Comparison of ENCODE assay signal across 20 mouse cellular contexts in the genomic region with DNA sequence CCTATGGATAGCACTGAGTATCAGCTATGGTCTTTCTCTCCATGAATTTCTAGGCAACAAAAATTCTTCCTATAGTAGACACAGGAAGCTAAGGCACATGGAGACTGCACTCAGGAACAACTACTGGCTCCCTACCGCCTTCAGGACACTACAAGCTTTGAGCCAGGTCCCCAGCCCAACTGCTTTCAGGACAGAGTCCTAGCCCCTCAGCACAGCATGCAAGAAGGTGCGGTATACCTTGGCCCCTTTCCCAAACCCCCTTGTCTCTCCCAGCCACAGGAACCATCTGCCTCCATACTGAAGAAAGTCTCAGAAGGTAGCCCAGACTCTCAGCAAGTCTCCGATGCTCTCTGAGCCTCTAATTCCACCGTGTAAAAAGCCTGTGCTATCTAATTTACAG.
DNase-seq lines count a peak whose midpoint lies in the region; ATAC-seq and TF ChIP-seq lines count a peak whose summit lies in the region.
"Had no signal": no experiment of that assay in that cellular context is flagged by ENCODE, and none has a peak within 500 bp of the region (broad histone marks: within the 10 kb centered on the region; RNA-seq: fewer than 3 reads in every experiment).

No protein-coding gene starts in this region.

- ATAC-seq in heart, embryonic 12.5 days (ENCODE audit: insufficient number of reproducible peaks, low FRiP score), result no peak
- no peak for ATAC-seq in hindbrain, embryonic 14.5 days (ENCODE audit: low FRiP score)
- no peak for ATAC-seq in hindbrain, embryonic 12.5 days (ENCODE audit: low FRiP score)
- ATAC-seq: CD4-positive, CD25-positive, alpha-beta regulatory T cell, adult 4 months; inflammation-experienced regulatory T-cells, adult 6 months; lung, postnatal 0 days; midbrain, embryonic 16.5 days had no signal

- H3K4me1 ChIP-seq in heart, adult 2 months (ENCODE audit: control insufficient read depth, insufficient read depth, low read length), result peaks cover 21% of the 10 kb centered on the region
- peaks cover 75% of the 10 kb centered on the region for H3K4me1 ChIP-seq in heart, embryonic 12.5 days (replicated peaks)
- peaks cover 41% of the 10 kb centered on the region for H3K4me1 ChIP-seq in hindbrain, embryonic 14.5 days (replicated peaks; ENCODE audit: control insufficient read depth, insufficient read depth, low read length)
- H3K4me1 ChIP-seq in hindbrain, embryonic 12.5 days, result peaks cover 42% of the 10 kb centered on the region
- peaks cover 36% of the 10 kb centered on the region for H3K4me1 ChIP-seq in brown adipose tissue, adult 24 weeks (ENCODE audit: control insufficient read depth, insufficient read depth, insufficient read length, low read length)

- peak; percentile 59 for DNase-seq in cerebellum, adult 9-11 months
- no peak for DNase-seq in cerebellum, adult 11 months
- DNase-seq in heart, adult 2 months, result no peak
- no peak for DNase-seq in hindbrain, embryonic 14.5 days (ENCODE audit: low spot score)
- no peak for DNase-seq in lung, postnatal 36 days
- DNase-seq: liver; liver, postnatal 0 days; thymus, adult 18-20 months; thymus, postnatal 36 days had no signal

- 63% methylated on average over 4 of the region's 4 CpGs for WGBS in heart, adult 2 months
- WGBS in heart, embryonic 12.5 days, result 62% methylated on average over 4 of the region's 4 CpGs
- WGBS in hindbrain, embryonic 14.5 days, result 72% methylated on average over 4 of the region's 4 CpGs
- WGBS in hindbrain, embryonic 12.5 days, result 83% methylated on average over 4 of the region's 4 CpGs

- peak overlapping the region; percentile 73 for H3K27ac ChIP-seq in heart, adult 2 months
- no peak overlapping the region for H3K27ac ChIP-seq in heart, embryonic 12.5 days (ENCODE audit: poor library complexity, severe bottlenecking)
- peak overlapping the region; percentile 22; the same call in 1 of the 2 replicates for H3K27ac ChIP-seq in hindbrain, embryonic 14.5 days
- H3K27ac ChIP-seq in hindbrain, embryonic 12.5 days, result no peak overlapping the region
- H3K27ac ChIP-seq in brown adipose tissue, adult 24 weeks (replicated peaks; ENCODE audit: low read depth, low read length), result peak overlapping the region; percentile 63
- H3K27ac ChIP-seq: embryonic facial prominence, embryonic 10.5 days; limb, embryonic 10.5 days; midbrain, embryonic 10.5 days had no signal

- TF ChIP-seq CTCF in heart, adult 2 months (IDR thresholded peaks at IDR 0.05), result no peak

- intact Hi-C loops in heart, adult 2 months (cut with DNase I), result no loop called here

- H3K9ac ChIP-seq in heart, adult 2 months (ENCODE audit: low read depth, low read length), result no peak overlapping the region
- H3K9ac ChIP-seq in heart, embryonic 12.5 days, result no peak overlapping the region
- H3K9ac ChIP-seq in hindbrain, embryonic 14.5 days, result no peak overlapping the region
- no peak overlapping the region for H3K9ac ChIP-seq in hindbrain, embryonic 12.5 days
- H3K9ac ChIP-seq: liver, postnatal 0 days had no signal

- H3K27me3 ChIP-seq in heart, adult 2 months (ENCODE audit: control insufficient read depth, insufficient read depth, low read length), result no peaks in the 10 kb centered on the region
- no peaks in the 10 kb centered on the region for H3K27me3 ChIP-seq in heart, embryonic 12.5 days (replicated peaks)
- H3K27me3 ChIP-seq in hindbrain, embryonic 14.5 days (ENCODE audit: control insufficient read depth, insufficient read depth, low read length), result no peaks in the 10 kb centered on the region
- H3K27me3 ChIP-seq in hindbrain, embryonic 12.5 days, result no peaks in the 10 kb centered on the region

- TF ChIP-seq POLR2A in heart, adult 2 months (IDR thresholded peaks at IDR 0.05; ENCODE audit: insufficient read depth, low read depth, low read length), result no peak

- H3K4me3 ChIP-seq in heart, adult 2 months, result no peak overlapping the region
- no peak overlapping the region for H3K4me3 ChIP-seq in heart, embryonic 12.5 days
- H3K4me3 ChIP-seq in hindbrain, embryonic 14.5 days (replicated peaks; ENCODE audit: low read length), result no peak overlapping the region
- H3K4me3 ChIP-seq in hindbrain, embryonic 12.5 days, result no peak overlapping the region
- no peak overlapping the region for H3K4me3 ChIP-seq in brown adipose tissue, adult 24 weeks (ENCODE audit: insufficient read depth, low read depth, low read length)
- H3K4me3 ChIP-seq: embryonic facial prominence, embryonic 10.5 days; limb, embryonic 10.5 days; midbrain, embryonic 10.5 days; myocyte had no signal

- peaks cover 6% of the 10 kb centered on the region for H3K36me3 ChIP-seq in heart, adult 2 months (ENCODE audit: control insufficient read depth, insufficient read depth, low read length)
- H3K36me3 ChIP-seq in heart, embryonic 12.5 days, result peaks cover 20% of the 10 kb centered on the region
- H3K36me3 ChIP-seq in hindbrain, embryonic 14.5 days (replicated peaks; ENCODE audit: control insufficient read depth, insufficient read depth), result no peaks in the 10 kb centered on the region
- peaks cover 14% of the 10 kb centered on the region for H3K36me3 ChIP-seq in hindbrain, embryonic 12.5 days

- H3K9me3 ChIP-seq in heart, embryonic 12.5 days (replicated peaks), result no peaks in the 10 kb centered on the region
- no peaks in the 10 kb centered on the region for H3K9me3 ChIP-seq in hindbrain, embryonic 14.5 days (ENCODE audit: control insufficient read depth, low read length)
- H3K9me3 ChIP-seq in hindbrain, embryonic 12.5 days (replicated peaks), result no peaks in the 10 kb centered on the region
- H3K9me3 ChIP-seq: limb, embryonic 10.5 days had no signal

- no peak for TF ChIP-seq EP300 in heart, adult 2 months (IDR thresholded peaks at IDR 0.05; ENCODE audit: insufficient read depth, low read depth, low read length)

- no peak overlapping the region for H3K4me2 ChIP-seq in heart, embryonic 12.5 days
- no peak overlapping the region for H3K4me2 ChIP-seq in hindbrain, embryonic 14.5 days (replicated peaks)
- no peak overlapping the region for H3K4me2 ChIP-seq in hindbrain, embryonic 12.5 days (replicated peaks)

- H3K79me2 ChIP-seq in heart, adult 2 months (replicated peaks; ENCODE audit: control insufficient read depth, insufficient read depth, low read length), result 0 out of 2 replicates have a peak, but pooled peaks cover 2% of the 10 kb centered on the region

Comparison
In these comparisons a context has a peak if more than half of its experiments do, and no peak if none do; other contexts are left out.
1. H3K27ac ChIP-seq: peak in heart, adult 2 months (single experiment), hindbrain, embryonic 14.5 days (single experiment) and brown adipose tissue, adult 24 weeks (single experiment); none in heart, embryonic 12.5 days (single experiment) and hindbrain, embryonic 12.5 days (single experiment).